Mouse (Mus musculus): Measurements from ENCODE around the gene Itgax.

The Itgax gene

GRCm38 (mm10) chr7:128158688-128159354, 29.5 kb downstream of the Itgax start:
- 85% methylated on average over 8 of the region's 8 CpGs for WGBS

GRCm38 (mm10) chr7:128164001-128164400, 34.7 kb downstream of the Itgax start:
- 67% methylated on average over 4 of the region's 4 CpGs for WGBS

GRCm38 (mm10) chr7:128166391-128166790, 37.0 kb downstream of the Itgax start:
- WGBS = 89% methylated on average over 7 of the region's 7 CpGs

GRCm38 (mm10) chr7:128169996-128170395, 40.6 kb downstream of the Itgax start:
- WGBS = 80% methylated on average over 3 of the region's 3 CpGs

- 23% methylated on average over 2 of the region's 2 CpGs for WGBS
These were observed 49.0 kb downstream of the Itgax start for GRCm38 (mm10) chr7:128178385-128178784.

- WGBS = 79% methylated on average over 7 of the region's 7 CpGs
These were observed 50.8 kb downstream of the Itgax start for GRCm38 (mm10) chr7:128180126-128180525.

- 54% methylated on average over 6 of the region's 6 CpGs for WGBS
These were observed 51.2 kb downstream of the Itgax start for GRCm38 (mm10) chr7:128180546-128180945.

GRCm38 (mm10) chr7:128181691-128182090, 52.3 kb downstream of the Itgax start:
- 94% methylated on average over 10 of the region's 10 CpGs for WGBS
